ENCODE assay signal across 8 mouse cellular contexts in the genomic region with DNA sequence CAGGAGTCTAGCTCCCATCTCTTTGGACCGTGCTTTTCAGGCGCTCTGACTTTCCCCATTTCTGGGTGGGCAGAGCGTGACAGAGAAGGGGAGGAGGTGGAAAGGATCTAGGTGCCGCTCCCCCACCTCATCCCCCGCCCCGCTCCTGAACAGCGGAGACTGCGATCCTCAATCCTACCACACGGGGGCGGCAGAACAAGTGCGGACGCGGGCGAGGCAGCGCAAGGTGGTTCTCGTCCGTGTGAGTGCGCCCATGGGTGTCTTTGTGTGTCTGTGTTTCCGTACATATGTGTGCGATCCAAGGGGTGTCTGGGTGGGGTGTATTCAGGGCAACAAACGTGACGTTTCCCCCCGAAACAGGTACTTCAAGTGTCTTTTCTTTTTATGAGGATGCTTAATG. TPM values are rescaled to one million over a fixed set of nuclear protein-coding genes. Genes with fewer than 3 reads are reported as not detected.
A peak's percentile ranks its signal among the peaks of the same experiment; 100 is the strongest.
DNase-seq lines count a peak whose midpoint lies in the region; ATAC-seq lines count a peak whose summit lies in the region.
"Had no signal": no experiment of that assay in that cellular context is flagged by ENCODE, and none has a peak within 500 bp of the region (broad histone marks: within the 10 kb centered on the region; RNA-seq: fewer than 3 reads in every experiment).

No protein-coding gene starts in this region.

- H3K9me3 ChIP-seq in forebrain, embryonic 16.5 days (ENCODE audit: control insufficient read depth, low read length): no peaks in the 10 kb centered on the region
- H3K9me3 ChIP-seq in hindbrain, embryonic 11.5 days (ENCODE audit: control insufficient read depth, low read length): no peaks in the 10 kb centered on the region

- DNase-seq in R1 (ENCODE audit: low read depth, low spot score): peak; percentile 82
- peak; percentile 79 to 88 for DNase-seq in cerebellum, adult 18-20 months
- DNase-seq in hindbrain, embryonic 11.5 days (ENCODE audit: low spot score): peak; percentile 90
- DNase-seq in layer of hippocampus, postnatal 25 days (ENCODE audit: extremely low spot score in 1 of 2, low spot score in 1 of 2): peak; percentile 91 to 96
- peak; percentile 77 to 88 for DNase-seq in right cerebral cortex, postnatal 10 days (ENCODE audit: low spot score in 2 of 2)

- H3K4me3 ChIP-seq in forebrain, embryonic 16.5 days (replicated peaks; ENCODE audit: low read length): peak overlapping the region; percentile 36
- H3K4me3 ChIP-seq in hindbrain, embryonic 11.5 days (ENCODE audit: low read depth, low read length): no peak overlapping the region

- peaks cover 48% of the 10 kb centered on the region for H3K27me3 ChIP-seq in forebrain, embryonic 16.5 days (replicated peaks; ENCODE audit: control insufficient read depth, insufficient read depth, low read length)
- peaks cover 52% of the 10 kb centered on the region for H3K27me3 ChIP-seq in hindbrain, embryonic 11.5 days (ENCODE audit: control insufficient read depth, insufficient read depth, low read length)

- H3K27ac ChIP-seq in forebrain, embryonic 16.5 days (ENCODE audit: low read length): no peak overlapping the region
- no peak overlapping the region for H3K27ac ChIP-seq in hindbrain, embryonic 11.5 days (ENCODE audit: low read depth, low read length)
- H3K27ac ChIP-seq: macrophage had no signal

- H3K9ac ChIP-seq in forebrain, embryonic 16.5 days (replicated peaks; ENCODE audit: low read depth, low read length): 0 out of 2 replicates have a peak overlapping the region, but pooled peaks have one; percentile 25
- no peak overlapping the region for H3K9ac ChIP-seq in hindbrain, embryonic 11.5 days (ENCODE audit: low read depth, low read length)

- WGBS in forebrain, embryonic 16.5 days: 0% methylated on average over 23 of the region's 23 CpGs
- under 1% methylated on average over 23 of the region's 23 CpGs for WGBS in hindbrain, embryonic 11.5 days

- peak overlapping the region; percentile 52 for H3K4me2 ChIP-seq in forebrain, embryonic 16.5 days (ENCODE audit: low read length)
- H3K4me2 ChIP-seq in hindbrain, embryonic 11.5 days (replicated peaks; ENCODE audit: low read depth, low read length): peak overlapping the region; percentile 14; the same call in 1 of the 2 replicates

- peaks cover 18% of the 10 kb centered on the region for H3K4me1 ChIP-seq in forebrain, embryonic 16.5 days (replicated peaks; ENCODE audit: control insufficient read depth, insufficient read depth, low read length)
- 0 out of 2 replicates have a peak, but pooled peaks cover 7% of the 10 kb centered on the region for H3K4me1 ChIP-seq in hindbrain, embryonic 11.5 days (replicated peaks; ENCODE audit: control insufficient read depth, insufficient read depth, low read length)

- H3K36me3 ChIP-seq in forebrain, embryonic 16.5 days (ENCODE audit: control insufficient read depth, insufficient read depth): no peaks in the 10 kb centered on the region
- no peaks in the 10 kb centered on the region for H3K36me3 ChIP-seq in hindbrain, embryonic 11.5 days (ENCODE audit: control insufficient read depth, insufficient read depth, low read length)

- ATAC-seq in forebrain, embryonic 16.5 days: peak; percentile 36; the same call in 1 of the 2 replicates
- no peak for ATAC-seq in hindbrain, embryonic 11.5 days (ENCODE audit: low FRiP score)
- peak; percentile 77 for ATAC-seq in megakaryocyte progenitor cell, adult 5-6 weeks (replicated peaks; ENCODE audit: poor library complexity)

RNA-seq across cellular contexts. Expression of gene Vgf, which starts 1.1 kb away (rescaled TPM):
- polyA plus RNA-seq in forebrain, embryonic 16.5 days (2015; fragmentation: Nextera tagmentation; extraction: Ambion mirVana): 3.9 and 4.3 TPM in 2 replicates
- 0.14 and 1.2 TPM in 2 replicates for polyA plus RNA-seq in hindbrain, embryonic 11.5 days (2014; fragmentation: Nextera tagmentation; extraction: Ambion mirVana)
- 100 to 1,000 TPM; 219 to 233 TPM for total RNA-seq in layer of hippocampus, postnatal 25 days (2021)
- not detected in 2 replicates for total RNA-seq in megakaryocyte progenitor cell, adult 5-6 weeks (2015)
- total RNA-seq in megakaryocyte progenitor cell, adult 5-6 weeks (2017): not detected in 2 replicates
- polyA plus RNA-seq: macrophage had no signal

RNA-seq across cellular contexts. Expression of gene Ap1s1, which starts 20.8 kb away (rescaled TPM):
- 252 and 272 TPM in 2 replicates for polyA plus RNA-seq in forebrain, embryonic 16.5 days (2015; fragmentation: Nextera tagmentation; extraction: Ambion mirVana)
- 154 and 169 TPM in 2 replicates for polyA plus RNA-seq in hindbrain, embryonic 11.5 days (2014; fragmentation: Nextera tagmentation; extraction: Ambion mirVana)
- total RNA-seq in layer of hippocampus, postnatal 25 days (2021): 100 to 1,000 TPM; 262 to 327 TPM
- total RNA-seq in megakaryocyte progenitor cell, adult 5-6 weeks (2015): 37.8 and 41.2 TPM in 2 replicates
- total RNA-seq in megakaryocyte progenitor cell, adult 5-6 weeks (2017): 67.3 and 87.2 TPM in 2 replicates

RNA-seq across cellular contexts. Expression of gene Znhit1, which starts 37.3 kb away (rescaled TPM):
- 107 and 131 TPM in 2 replicates for polyA plus RNA-seq in forebrain, embryonic 16.5 days (2015; fragmentation: Nextera tagmentation; extraction: Ambion mirVana)
- polyA plus RNA-seq in hindbrain, embryonic 11.5 days (2014; fragmentation: Nextera tagmentation; extraction: Ambion mirVana): 92.8 and 106 TPM in 2 replicates
- total RNA-seq in layer of hippocampus, postnatal 25 days (2021): 10 to 100 TPM; 75.4 to 90.7 TPM
- total RNA-seq in megakaryocyte progenitor cell, adult 5-6 weeks (2015): 109 and 115 TPM in 2 replicates
- total RNA-seq in megakaryocyte progenitor cell, adult 5-6 weeks (2017): 41.5 and 49.0 TPM in 2 replicates

RNA-seq across cellular contexts. Expression of gene Plod3, which starts 38.3 kb away (rescaled TPM):
- polyA plus RNA-seq in forebrain, embryonic 16.5 days (2015; fragmentation: Nextera tagmentation; extraction: Ambion mirVana): 31.6 and 36.5 TPM in 2 replicates
- polyA plus RNA-seq in hindbrain, embryonic 11.5 days (2014; fragmentation: Nextera tagmentation; extraction: Ambion mirVana): 26.0 and 32.4 TPM in 2 replicates
- 10 to 100 TPM; 35.0 to 39.8 TPM for total RNA-seq in layer of hippocampus, postnatal 25 days (2021)
- 70.5 and 80.3 TPM in 2 replicates for total RNA-seq in megakaryocyte progenitor cell, adult 5-6 weeks (2015)
- total RNA-seq in megakaryocyte progenitor cell, adult 5-6 weeks (2017): 154 and 176 TPM in 2 replicates

RNA-seq across cellular contexts. Expression of gene Serpine1, which starts 46.9 kb away (rescaled TPM):
- polyA plus RNA-seq in forebrain, embryonic 16.5 days (2015; fragmentation: Nextera tagmentation; extraction: Ambion mirVana): 0.11 and 0.15 TPM in 2 replicates
- polyA plus RNA-seq in hindbrain, embryonic 11.5 days (2014; fragmentation: Nextera tagmentation; extraction: Ambion mirVana): 0.27 and 0.37 TPM in 2 replicates
- total RNA-seq in layer of hippocampus, postnatal 25 days (2021): under 1 TPM; 0.27 to 0.52 TPM
- 0.22 TPM in 1 of 2 replicates, not detected in the other for total RNA-seq in megakaryocyte progenitor cell, adult 5-6 weeks (2015)
- total RNA-seq in megakaryocyte progenitor cell, adult 5-6 weeks (2017): not detected in 2 replicates

Comparison
In these comparisons a context has a peak if more than half of its experiments do, and no peak if none do; other contexts are left out.
1. RNA of gene Vgf, which starts 1.1 kb away (total RNA-seq): 219 to 233 TPM in layer of hippocampus, postnatal 25 days; not detected in megakaryocyte progenitor cell, adult 5-6 weeks; every median in the first group is over 100 times any median in the second.
2. Peak in every context shown above with its lines, with median percentiles within 50 percentile points of each other: DNase-seq.